Comparison of ENCODE assay signal across 10 mouse cellular contexts in genomic region chr1:109985468-109985867, GRCm38 (mm10). TPM values are rescaled to one million over a fixed set of nuclear protein-coding genes. Genes with fewer than 3 reads are reported as not detected.
DNase-seq lines count a peak whose midpoint lies in the region; ATAC-seq and TF ChIP-seq lines count a peak whose summit lies in the region.
"Had no signal": no experiment of that assay in that cellular context is flagged by ENCODE, and none has a peak within 500 bp of the region (broad histone marks: within the 10 kb centered on the region; RNA-seq: fewer than 3 reads in every experiment).

No protein-coding gene starts in this region.

- H3K9me3 ChIP-seq in ES-Bruce4 (replicated peaks; ENCODE audit: control insufficient read depth, insufficient read depth, low read length, poor library complexity, severe bottlenecking): no peaks in the 10 kb centered on the region
- H3K9me3 ChIP-seq in forebrain, embryonic 12.5 days: no peaks in the 10 kb centered on the region
- no peaks in the 10 kb centered on the region for H3K9me3 ChIP-seq in midbrain, embryonic 10.5 days (replicated peaks)

- no peak for TF ChIP-seq EP300 in ES-Bruce4 (IDR thresholded peaks at IDR 0.05; ENCODE audit: insufficient read depth, low read depth, low read length)

- no peaks in the 10 kb centered on the region for H3K36me3 ChIP-seq in ES-Bruce4 (ENCODE audit: control insufficient read depth, insufficient read depth, low read length, poor library complexity, severe bottlenecking)
- H3K36me3 ChIP-seq in forebrain, embryonic 12.5 days (replicated peaks): no peaks in the 10 kb centered on the region
- no peaks in the 10 kb centered on the region for H3K36me3 ChIP-seq in midbrain, embryonic 10.5 days
- no peaks in the 10 kb centered on the region for H3K36me3 ChIP-seq in thymus, adult 2 months (ENCODE audit: control insufficient read depth, insufficient read depth, low read length)

- H3K27me3 ChIP-seq in ES-Bruce4 (ENCODE audit: control insufficient read depth, insufficient read depth, low read length, poor library complexity, severe bottlenecking): no peaks in the 10 kb centered on the region
- no peaks in the 10 kb centered on the region for H3K27me3 ChIP-seq in forebrain, embryonic 12.5 days
- peaks cover 3% of the 10 kb centered on the region; the same call in 1 of the 2 replicates for H3K27me3 ChIP-seq in midbrain, embryonic 10.5 days (ENCODE audit: low read depth, poor library complexity, severe bottlenecking)
- H3K27me3 ChIP-seq in thymus, adult 2 months (ENCODE audit: control insufficient read depth, insufficient read depth, low read length): no peaks in the 10 kb centered on the region

- 0% methylated on average over 1 of the region's 1 CpGs for WGBS in forebrain, embryonic 12.5 days
- 6% methylated on average over 1 of the region's 1 CpGs for WGBS in midbrain, embryonic 10.5 days
- 15% methylated on average over 1 of the region's 1 CpGs for WGBS in thymus, adult 2 months

- no peak for TF ChIP-seq POLR2A in ES-Bruce4 (IDR thresholded peaks at IDR 0.05; ENCODE audit: insufficient read depth, low read length)
- TF ChIP-seq POLR2A in thymus, adult 2 months (IDR thresholded peaks at IDR 0.05; ENCODE audit: control insufficient read depth, extremely low read depth, insufficient read depth, low read length, poor library complexity): no peak

- H3K4me1 ChIP-seq in ES-Bruce4 (ENCODE audit: control insufficient read depth, insufficient read depth, low read length): no peaks in the 10 kb centered on the region
- peaks cover 16% of the 10 kb centered on the region for H3K4me1 ChIP-seq in forebrain, embryonic 12.5 days
- peaks cover 28% of the 10 kb centered on the region for H3K4me1 ChIP-seq in midbrain, embryonic 10.5 days
- H3K4me1 ChIP-seq in thymus, adult 2 months (replicated peaks; ENCODE audit: control insufficient read depth, insufficient read depth, low read length): no peaks in the 10 kb centered on the region

- H3K4me3 ChIP-seq in ES-Bruce4 (ENCODE audit: low read depth, low read length): no peak overlapping the region
- no peak overlapping the region for H3K4me3 ChIP-seq in forebrain, embryonic 12.5 days (replicated peaks)
- H3K4me3 ChIP-seq in midbrain, embryonic 10.5 days: no peak overlapping the region
- no peak overlapping the region for H3K4me3 ChIP-seq in thymus, adult 2 months (ENCODE audit: control insufficient read depth, insufficient read depth, low read length)

- ATAC-seq in cerebellum, adult (ENCODE audit: insufficient number of reproducible peaks, low FRiP score, low TSS enrichment): peak; percentile 72
- ATAC-seq in forebrain, embryonic 12.5 days (ENCODE audit: low FRiP score): peak; percentile 66

- DNase-seq in midbrain, embryonic 10.5 days (ENCODE audit: low spot score): peak; percentile 65
- DNase-seq in lung, postnatal 14 days: no peak
- no peak for DNase-seq in heart, adult 11 months
- no peak for DNase-seq in thymus, adult 2 months
- DNase-seq in adrenal gland, adult 8-10 months: no peak

- no peak overlapping the region for H3K27ac ChIP-seq in ES-Bruce4 (ENCODE audit: insufficient read depth, low read length)
- no peak overlapping the region for H3K27ac ChIP-seq in forebrain, embryonic 12.5 days
- H3K27ac ChIP-seq in midbrain, embryonic 10.5 days (replicated peaks): no peak overlapping the region
- H3K27ac ChIP-seq in thymus, adult 2 months (ENCODE audit: control insufficient read depth, insufficient read depth, low read length): no peak overlapping the region

- peak; percentile 28 for TF ChIP-seq CTCF in ES-Bruce4 (IDR thresholded peaks at IDR 0.05; ENCODE audit: low read depth, low read length)
- no peak for TF ChIP-seq CTCF in thymus, adult 2 months (IDR thresholded peaks at IDR 0.05; ENCODE audit: borderline replicate concordance, control insufficient read depth, extremely low read depth, insufficient read depth, low read length, poor library complexity)

- no peak overlapping the region for H3K4me2 ChIP-seq in forebrain, embryonic 12.5 days

- no peak overlapping the region for H3K9ac ChIP-seq in ES-Bruce4 (ENCODE audit: low read depth, poor library complexity, severe bottlenecking)
- no peak overlapping the region for H3K9ac ChIP-seq in forebrain, embryonic 12.5 days

RNA-seq across cellular contexts. Expression of gene Cdh7, which starts 3.2 kb away (rescaled TPM):
- polyA plus RNA-seq in ES-Bruce4 (2011; ENCODE audit: insufficient read depth, insufficient read length, low read depth, missing spikeins): not detected in 2 replicates
- polyA plus RNA-seq in forebrain, embryonic 12.5 days (2016; fragmentation: Nextera tagmentation; extraction: Ambion mirVana): 11.9 and 15.2 TPM in 2 replicates
- polyA plus RNA-seq in midbrain, embryonic 10.5 days (2016; fragmentation: Nextera tagmentation; extraction: Ambion mirVana): 3.1 and 3.6 TPM in 2 replicates
- polyA plus RNA-seq in thymus, adult 2 months (2012; rRNA removed): 0.06 TPM in 1 of 2 replicates, not detected in the other
- total RNA-seq in adrenal gland, adult 8-10 months (2022): under 1 TPM in 1 of 4 experiments, not detected in 3; 0.37 TPM
- total RNA-seq: hematopoietic stem cell, adult 5-6 weeks had no signal
- polyA plus RNA-seq: lung, embryonic 16.5 days had no signal
